Comparison of ENCODE assay signal across 14 mouse cellular contexts in genomic region chr10:108782817-108783216, GRCm38 (mm10).
"Had no signal": no experiment of that assay in that cellular context is flagged by ENCODE, and none has a peak within 500 bp of the region (broad histone marks: within the 10 kb centered on the region; RNA-seq: fewer than 3 reads in every experiment).

No protein-coding gene starts in this region.

- H3K27ac ChIP-seq: limb, embryonic 13.5 days; liver, embryonic 14.5 days; midbrain, embryonic 12.5 days; neural tube, embryonic 15.5 days; stomach, postnatal 0 days had no signal

- H3K4me1 ChIP-seq: limb, embryonic 13.5 days; midbrain, embryonic 12.5 days had no signal

- H3K4me2 ChIP-seq: limb, embryonic 13.5 days; midbrain, embryonic 12.5 days; neural tube, embryonic 15.5 days had no signal

- H3K4me3 ChIP-seq: limb, embryonic 13.5 days; midbrain, embryonic 12.5 days; myocyte; neural tube, embryonic 15.5 days had no signal

- H3K9me3 ChIP-seq: limb, embryonic 13.5 days; midbrain, embryonic 12.5 days; neural tube, embryonic 15.5 days had no signal

- H3K27me3 ChIP-seq: limb, embryonic 13.5 days; midbrain, embryonic 12.5 days; neural tube, embryonic 15.5 days had no signal

- H3K9ac ChIP-seq: limb, embryonic 13.5 days; liver, embryonic 14.5 days; midbrain, embryonic 12.5 days; neural tube, embryonic 15.5 days had no signal

- H3K36me3 ChIP-seq: limb, embryonic 13.5 days; midbrain, embryonic 12.5 days; neural tube, embryonic 15.5 days had no signal

- DNase-seq: kidney, postnatal 14 days; layer of hippocampus, adult 9-11 months; layer of hippocampus, postnatal 36 days; left cerebral cortex, postnatal 4 days; lung, adult 18-20 months; right cerebral cortex, adult 18-20 months; right cerebral cortex, postnatal 25 days; thymus, postnatal 4 days had no signal
